Mouse (Mus musculus) neural tube, embryonic 15.5 days (tissue): ENCODE data around the gene Ccdc110. TPM values are rescaled to one million over a fixed set of nuclear protein-coding genes. Genes with fewer than 3 reads are reported as not detected.
A peak's percentile ranks its signal among the peaks of the same experiment; 100 is the strongest.

Source experiments
- ATAC-seq: fragments of 200-750 bp; cut with Nextera tagmentation; 2 replicates; pipeline ENCODE4 v1.8.0; 2017; ENCODE audit warnings: mild to moderate bottlenecking, moderate TSS enrichment, moderate library complexity; ENCODE audit not compliant: low FRiP score
- H3K27ac ChIP-seq: fragments of 300-500 bp; sonication (generic); replicated peaks from 2 replicates; pipeline ENCODE4 v1.5.1; 2015; ENCODE audit warnings: mild to moderate bottlenecking, inconsistent platforms
- H3K27me3 ChIP-seq: fragments of 300-500 bp; sonication (generic); replicated peaks from 2 replicates; pipeline ENCODE4 v1.6.1; 2015; ENCODE audit warnings: inconsistent platforms
- H3K36me3 ChIP-seq: fragments of 300-500 bp; sonication (generic); 2 replicates; pipeline ENCODE4 v1.6.1; 2015; ENCODE audit warnings: inconsistent platforms
- H3K4me1 ChIP-seq: fragments of 300-500 bp; sonication (generic); 2 replicates; pipeline ENCODE4 v1.6.1; 2015; ENCODE audit warnings: inconsistent platforms
- H3K4me2 ChIP-seq: fragments of 300-500 bp; sonication (generic); 2 replicates; pipeline ENCODE4 v1.6.1; 2015; ENCODE audit warnings: inconsistent platforms, mild to moderate bottlenecking, moderate library complexity
- H3K4me3 ChIP-seq: fragments of 300-500 bp; sonication (generic); replicated peaks from 2 replicates; pipeline ENCODE4 v1.5.1; 2015; ENCODE audit warnings: mild to moderate bottlenecking, inconsistent platforms
- H3K9ac ChIP-seq: fragments of 300-500 bp; sonication (generic); replicated peaks from 2 replicates; pipeline ENCODE4 v1.6.1; 2015; ENCODE audit warnings: mild to moderate bottlenecking, inconsistent platforms
- H3K9me3 ChIP-seq: fragments of 300-500 bp; sonication (generic); replicated peaks from 2 replicates; pipeline ENCODE4 v1.6.1; 2016; ENCODE audit warnings: inconsistent platforms
- WGBS: fragments of 180-500 bp; shearing (Covaris S2); methylation state at CpG from one replicate; pipeline ENCODE4 v1.1.7; 2015; ENCODE audit warnings: mixed read lengths; 5-methylcytosine and 5-hydroxymethylcytosine counted together
- polyA plus RNA-seq: library from polyadenylated mRNA; unstranded; fragments of >200 nt; fragmentation: Nextera tagmentation; extraction: Ambion mirVana; gene quantifications from 2 replicates; pipeline ENCODE4 v1.2.1, GENCODE M21; 2015

Ccdc110 gene
- polyA plus RNA-seq, result 0.05 and 0.20 TPM in 2 replicates

- peak; percentile 91 for ATAC-seq
- Histone ChIP-seq H3K4me1 (peaks cover 6% of the 10 kb centered on the region; the same call in 1 of the 2 replicates), H3K4me2 (peak within 1 kb of the TSS; percentile 69), H3K4me3 (peak within 1 kb of the TSS; percentile 42), H3K9ac (peak within 1 kb of the TSS; percentile 43; the same call in 1 of the 2 replicates), H3K27ac (no peak within 1 kb of the TSS), H3K36me3 (no peaks in the 10 kb centered on the region), H3K27me3 (no peaks in the 10 kb centered on the region), H3K9me3 (no peaks in the 10 kb centered on the region)
- 2% methylated on average over 23 of the region's 23 CpGs for WGBS
These were observed at the start of gene Ccdc110 for GRCm38 (mm10) chr8:45934582-45935014. Ccdc110 (plus strand) TSS chr8:45934619.

GRCm38 (mm10) chr8:45885202-45885685 lies 49.2 kb upstream of the Ccdc110 start, which contains the start of gene Pdlim3:
Pdlim3 (plus strand) TSS chr8:45885461.
- 1% methylated on average over 22 of the region's 22 CpGs for WGBS
- Histone ChIP-seq H3K4me3 (peak within 1 kb of the TSS; percentile 41), H3K27ac (peak within 1 kb of the TSS; percentile 9; the same call in 1 of the 2 replicates)

GRCm38 (mm10) chr8:45885775-45886174 lies 48.6 kb upstream of the Ccdc110 start:
- Histone ChIP-seq H3K9me3 (no peaks in the 10 kb centered on the region), H3K4me2 (peak overlapping the region; percentile 89), H3K9ac (peak overlapping the region; percentile 37; the same call in 1 of the 2 replicates), H3K4me3 (peak overlapping the region; percentile 41), H3K4me1 (peaks cover 18% of the 10 kb centered on the region), H3K36me3 (no peaks in the 10 kb centered on the region), H3K27me3 (no peaks in the 10 kb centered on the region), H3K27ac (no peak overlapping the region)
- ATAC-seq, result peak; percentile 56; the same call in 1 of the 2 replicates
- 40% methylated on average over 2 of the region's 2 CpGs for WGBS

More at GRCm38 (mm10) chr8:45885202-45885685, 49.2 kb upstream of the Ccdc110 start, which contains the start of gene Pdlim3:
- H3K4me2 ChIP-seq, result peak within 1 kb of the TSS; percentile 89
- H3K36me3 ChIP-seq, result no peaks in the 10 kb centered on the region
- peak; percentile 60; the same call in 1 of the 2 replicates for ATAC-seq
- H3K27me3 ChIP-seq, result no peaks in the 10 kb centered on the region
- 0 out of 2 replicates have a peak, but pooled peaks cover 1% of the 10 kb centered on the region for H3K9me3 ChIP-seq
- peaks cover 18% of the 10 kb centered on the region for H3K4me1 ChIP-seq
- H3K9ac ChIP-seq, result peak within 1 kb of the TSS; percentile 37; the same call in 1 of the 2 replicates

GRCm38 (mm10) chr8:45889737-45890136 lies 44.7 kb upstream of the Ccdc110 start:
- WGBS, result 96% methylated on average over 7 of the region's 7 CpGs

GRCm38 (mm10) chr8:45896590-45896989 lies 37.8 kb upstream of the Ccdc110 start:
- Histone ChIP-seq H3K4me3 (no peak overlapping the region), H3K4me1 (no peaks in the 10 kb centered on the region), H3K9me3 (no peaks in the 10 kb centered on the region), H3K36me3 (no peaks in the 10 kb centered on the region), H3K9ac (no peak overlapping the region), H3K27ac (no peak overlapping the region), H3K27me3 (no peaks in the 10 kb centered on the region), H3K4me2 (no peak overlapping the region)
- ATAC-seq, result no peak
- 89% methylated on average over 3 of the region's 3 CpGs for WGBS

More at GRCm38 (mm10) chr8:45889737-45890136, 44.7 kb upstream of the Ccdc110 start:
- Histone ChIP-seq H3K9me3 (no peaks in the 10 kb centered on the region), H3K27me3 (no peaks in the 10 kb centered on the region), H3K9ac (no peak overlapping the region), H3K4me1 (peaks cover 12% of the 10 kb centered on the region), H3K4me2 (no peak overlapping the region), H3K27ac (no peak overlapping the region), H3K4me3 (no peak overlapping the region), H3K36me3 (no peaks in the 10 kb centered on the region)
- ATAC-seq, result no peak

GRCm38 (mm10) chr8:45899783-45900182 lies 34.6 kb upstream of the Ccdc110 start:
- 59% methylated on average over 3 of the region's 3 CpGs for WGBS
- no peak overlapping the region for H3K9ac ChIP-seq
- no peaks in the 10 kb centered on the region for H3K27me3 ChIP-seq
- no peaks in the 10 kb centered on the region for H3K36me3 ChIP-seq
- H3K4me3 ChIP-seq, result no peak overlapping the region
- no peaks in the 10 kb centered on the region for H3K9me3 ChIP-seq
- no peak overlapping the region for H3K4me2 ChIP-seq
- no peak overlapping the region for H3K27ac ChIP-seq
- ATAC-seq, result no peak
- no peaks in the 10 kb centered on the region for H3K4me1 ChIP-seq

GRCm38 (mm10) chr8:45901626-45902025 lies 32.8 kb upstream of the Ccdc110 start:
- WGBS, result 87% methylated on average over 8 of the region's 8 CpGs

GRCm38 (mm10) chr8:45903659-45904058 lies 30.8 kb upstream of the Ccdc110 start:
- H3K27me3 ChIP-seq, result no peaks in the 10 kb centered on the region
- H3K9ac ChIP-seq, result no peak overlapping the region
- H3K4me2 ChIP-seq, result no peak overlapping the region
- ATAC-seq, result no peak
- H3K4me1 ChIP-seq, result no peaks in the 10 kb centered on the region
- 37% methylated on average over 3 of the region's 3 CpGs for WGBS
- H3K9me3 ChIP-seq, result no peaks in the 10 kb centered on the region
- H3K36me3 ChIP-seq, result no peaks in the 10 kb centered on the region
- H3K27ac ChIP-seq, result no peak overlapping the region
- no peak overlapping the region for H3K4me3 ChIP-seq

More at GRCm38 (mm10) chr8:45901626-45902025, 32.8 kb upstream of the Ccdc110 start:
- ATAC-seq, result no peak
- no peak overlapping the region for H3K4me2 ChIP-seq
- no peak overlapping the region for H3K27ac ChIP-seq
- no peaks in the 10 kb centered on the region for H3K36me3 ChIP-seq
- no peaks in the 10 kb centered on the region for H3K4me1 ChIP-seq
- no peaks in the 10 kb centered on the region for H3K27me3 ChIP-seq
- no peak overlapping the region for H3K9ac ChIP-seq
- no peaks in the 10 kb centered on the region for H3K9me3 ChIP-seq
- H3K4me3 ChIP-seq, result no peak overlapping the region

- Histone ChIP-seq H3K4me3 (no peak overlapping the region), H3K36me3 (no peaks in the 10 kb centered on the region), H3K9ac (no peak overlapping the region), H3K27ac (no peak overlapping the region), H3K4me1 (no peaks in the 10 kb centered on the region), H3K9me3 (no peaks in the 10 kb centered on the region), H3K27me3 (no peaks in the 10 kb centered on the region), H3K4me2 (no peak overlapping the region)
- 54% methylated on average over 7 of the region's 7 CpGs for WGBS
- ATAC-seq, result no peak
These were observed 28.7 kb upstream of the Ccdc110 start for GRCm38 (mm10) chr8:45905591-45906250.

- no peak overlapping the region for H3K4me2 ChIP-seq
- no peaks in the 10 kb centered on the region for H3K36me3 ChIP-seq
- H3K27me3 ChIP-seq, result no peaks in the 10 kb centered on the region
- H3K9ac ChIP-seq, result no peak overlapping the region
- no peak overlapping the region for H3K27ac ChIP-seq
- no peak overlapping the region for H3K4me3 ChIP-seq
- WGBS, result 79% methylated on average over 4 of the region's 4 CpGs
- no peaks in the 10 kb centered on the region for H3K9me3 ChIP-seq
- ATAC-seq, result no peak
- no peaks in the 10 kb centered on the region for H3K4me1 ChIP-seq
These were observed 28.2 kb upstream of the Ccdc110 start for GRCm38 (mm10) chr8:45906251-45906619.

- 90% methylated on average over 11 of the region's 11 CpGs for WGBS
- Histone ChIP-seq H3K9me3 (no peaks in the 10 kb centered on the region), H3K4me3 (no peak overlapping the region), H3K27ac (no peak overlapping the region), H3K4me1 (no peaks in the 10 kb centered on the region), H3K4me2 (no peak overlapping the region), H3K9ac (no peak overlapping the region), H3K36me3 (no peaks in the 10 kb centered on the region), H3K27me3 (no peaks in the 10 kb centered on the region)
- no peak for ATAC-seq
These were observed 20.7 kb upstream of the Ccdc110 start for GRCm38 (mm10) chr8:45913707-45914106.

GRCm38 (mm10) chr8:45916496-45916895 lies 17.9 kb upstream of the Ccdc110 start:
- H3K36me3 ChIP-seq, result no peaks in the 10 kb centered on the region
- H3K9ac ChIP-seq, result no peak overlapping the region
- H3K27me3 ChIP-seq, result no peaks in the 10 kb centered on the region
- no peaks in the 10 kb centered on the region for H3K4me1 ChIP-seq
- H3K27ac ChIP-seq, result no peak overlapping the region
- 85% methylated on average over 3 of the region's 3 CpGs for WGBS
- H3K4me3 ChIP-seq, result no peak overlapping the region
- H3K9me3 ChIP-seq, result no peaks in the 10 kb centered on the region
- ATAC-seq, result no peak
- no peak overlapping the region for H3K4me2 ChIP-seq
